Comparison of ENCODE assay signal across 8 mouse cellular contexts in genomic region chr19:58860255-58861173, GRCm38 (mm10).
DNase-seq lines count a peak whose midpoint lies in the region; ATAC-seq lines count a peak whose summit lies in the region.

No protein-coding gene starts in this region.

- DNase-seq in adipocyte (ENCODE audit: low spot score) = peak; percentile 30
- peak; percentile 81 to 88 for DNase-seq in cerebellum, postnatal 25 days
- DNase-seq in gastrocnemius, adult 18-20 months (ENCODE audit: low spot score) = peak; percentile 89
- peak; percentile 76 for DNase-seq in hindbrain, embryonic 14.5 days (ENCODE audit: low spot score)
- peak; percentile 85 to 87 for DNase-seq in layer of hippocampus, postnatal 36 days
- peak; percentile 93 for DNase-seq in lung, postnatal 10 days
- DNase-seq in retina, adult 2 months (ENCODE audit: low read depth, low spot score) = peak; percentile 38
- DNase-seq in urinary bladder, adult 2 months (ENCODE audit: low spot score) = peak; percentile 59

- WGBS in hindbrain, embryonic 14.5 days = under 1% methylated on average over 45 of the region's 46 CpGs

- H3K27ac ChIP-seq in hindbrain, embryonic 14.5 days = peak overlapping the region; percentile 73

- H3K36me3 ChIP-seq in hindbrain, embryonic 14.5 days (replicated peaks; ENCODE audit: control insufficient read depth, insufficient read depth) = no peaks in the 10 kb centered on the region

- peak overlapping the region; percentile 72 for H3K4me3 ChIP-seq in hindbrain, embryonic 14.5 days (replicated peaks; ENCODE audit: low read length)

- peak; percentile 84 for ATAC-seq in hindbrain, embryonic 14.5 days (ENCODE audit: low FRiP score)

- H3K9me3 ChIP-seq in hindbrain, embryonic 14.5 days (ENCODE audit: control insufficient read depth, low read length) = no peaks in the 10 kb centered on the region

- peak overlapping the region; percentile 86 for H3K9ac ChIP-seq in hindbrain, embryonic 14.5 days

- H3K4me1 ChIP-seq in hindbrain, embryonic 14.5 days (replicated peaks; ENCODE audit: control insufficient read depth, insufficient read depth, low read length) = peaks cover 17% of the 10 kb centered on the region; the same call in 1 of the 2 replicates

- peak overlapping the region; percentile 88 for H3K4me2 ChIP-seq in hindbrain, embryonic 14.5 days (replicated peaks)

- no peaks in the 10 kb centered on the region for H3K27me3 ChIP-seq in hindbrain, embryonic 14.5 days (ENCODE audit: control insufficient read depth, insufficient read depth, low read length)

Comparison
In these comparisons a context has a peak if more than half of its experiments do, and no peak if none do; other contexts are left out.
1. Peak in every context shown above with its lines: DNase-seq, ATAC-seq, H3K4me3 ChIP-seq and H3K27ac ChIP-seq.
2. DNase-seq: peak in every context shown above with its lines; median percentile 93 in lung, postnatal 10 days; 89 in gastrocnemius, adult 18-20 months; 86 in layer of hippocampus, postnatal 36 days; 84 in cerebellum, postnatal 25 days; 76 in hindbrain, embryonic 14.5 days; 59 in urinary bladder, adult 2 months; 38 in retina, adult 2 months; 30 in adipocyte.